ENCODE assay signal across 19 mouse cellular contexts in genomic region chr10:116628926-116629325, GRCm38 (mm10). TPM values are rescaled to one million over a fixed set of nuclear protein-coding genes. Genes with fewer than 3 reads are reported as not detected.
DNase-seq lines count a peak whose midpoint lies in the region; ATAC-seq lines count a peak whose summit lies in the region.
"Had no signal": no experiment of that assay in that cellular context is flagged by ENCODE, and none has a peak within 500 bp of the region (broad histone marks: within the 10 kb centered on the region; RNA-seq: fewer than 3 reads in every experiment).

No protein-coding gene starts in this region.

- peak; percentile 77 for ATAC-seq in frontal cortex, adult (ENCODE audit: low TSS enrichment)
- ATAC-seq: CD4-positive, CD25-positive, alpha-beta regulatory T cell, adult 4 months; forebrain, embryonic 14.5 days; forebrain, postnatal 0 days; hindbrain, embryonic 16.5 days had no signal

- DNase-seq in frontal cortex, postnatal 14 days (ENCODE audit: low spot score in 2 of 2): no peak
- peak; percentile 7 to 28 for DNase-seq in layer of hippocampus, adult 18-20 months (ENCODE audit: low spot score in 2 of 2)
- DNase-seq in layer of hippocampus, adult 8-10 months (ENCODE audit: low spot score in 2 of 2): no peak
- DNase-seq in layer of hippocampus, postnatal 14 days (ENCODE audit: low spot score in 2 of 2): peak; percentile 9 to 28
- no peak for DNase-seq in layer of hippocampus, postnatal 25 days (ENCODE audit: extremely low spot score in 1 of 2, low spot score in 1 of 2)
- no peak for DNase-seq in B cell, adult 2 months
- DNase-seq: adrenal gland, adult 2 months; adrenal gland, postnatal 14 days; cerebellum, adult 11-12 months; cerebellum, adult 9-10 months; forebrain, postnatal 0 days; gastrocnemius, postnatal 10 days; gastrocnemius, postnatal 36 days; heart, postnatal 10 days; heart, postnatal 36 days had no signal

RNA-seq across cellular contexts. Expression of gene Cnot2, which starts 47.6 kb away (rescaled TPM):
- total RNA-seq in layer of hippocampus, adult 18-20 months (2021): 10 to 100 TPM; 83.7 to 85.4 TPM
- 10 to 100 TPM; 63.9 to 92.1 (median 72.4) TPM for total RNA-seq in layer of hippocampus, adult 8-10 months (2022)
- 10 to 100 TPM; 69.2 to 69.3 TPM for total RNA-seq in layer of hippocampus, postnatal 14 days (2021)
- total RNA-seq in layer of hippocampus, postnatal 25 days (2021): 10 to 100 TPM; 76.4 to 79.8 TPM

Comparison
In these comparisons a context has a peak if more than half of its experiments do, and no peak if none do; other contexts are left out.
1. DNase-seq: peak in layer of hippocampus, adult 18-20 months (2 of 2) and layer of hippocampus, postnatal 14 days (2 of 2); none in frontal cortex, postnatal 14 days (0 of 2), layer of hippocampus, adult 8-10 months (0 of 2), layer of hippocampus, postnatal 25 days (0 of 2) and B cell, adult 2 months (0 of 2).